Mouse (Mus musculus): ENCODE measurements around the gene Sec23b. TPM values are rescaled to one million over a fixed set of nuclear protein-coding genes. Genes with fewer than 3 reads are reported as not detected.
A peak's percentile ranks its signal among the peaks of the same experiment; 100 is the strongest.

The Sec23b gene
- total RNA-seq, 4 experiments from 2014 or later: 95.4 to 103 (median 102) TPM

DNA sequence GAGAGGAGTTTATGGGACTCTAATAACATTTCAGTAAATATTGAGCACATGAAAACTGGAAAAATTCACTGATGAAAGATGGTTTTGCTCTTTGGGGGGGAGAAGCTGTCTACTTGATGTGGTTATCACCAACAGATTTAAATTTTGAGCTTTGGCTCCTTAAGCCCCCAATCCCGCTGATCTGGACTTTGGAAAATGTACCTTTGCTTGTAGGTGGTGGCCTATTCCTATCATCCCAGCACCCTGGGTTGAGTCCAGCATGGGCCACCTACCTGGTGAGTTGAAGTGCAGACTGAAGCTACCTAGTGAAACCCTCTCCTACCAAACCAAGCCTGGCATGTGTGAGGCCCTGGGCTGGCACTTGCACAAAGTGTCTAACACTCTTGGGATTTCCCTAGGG lies 45.5 kb downstream of the Sec23b start:
- no peak for DNase-seq

DNA sequence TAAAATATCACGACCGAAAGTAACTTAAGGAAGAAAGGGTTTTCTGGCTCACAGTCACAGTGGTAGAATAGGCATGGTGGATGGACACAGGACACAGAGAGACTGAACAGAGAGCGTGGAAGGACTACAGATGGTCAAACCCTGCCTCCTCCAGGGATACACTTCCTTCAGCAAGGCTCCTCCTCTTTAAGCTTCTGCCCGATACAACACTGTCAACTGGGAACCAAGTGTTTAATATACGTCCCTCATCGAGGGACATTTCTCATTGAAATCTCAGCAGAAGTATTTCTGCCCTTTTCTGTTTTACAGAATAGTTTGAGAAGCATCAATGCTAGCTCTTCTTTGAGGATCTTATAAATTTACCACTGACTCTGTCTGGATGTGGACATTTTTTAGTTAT lies 57.9 kb downstream of the Sec23b start:
- DNase-seq: no peak

- no peak for DNase-seq
Measured at GRCm38 (mm10) chr2:144617074-144617874, 61.2 kb downstream of the Sec23b start.

- no peak for DNase-seq
Measured at GRCm38 (mm10) chr2:144621491-144621890, 65.5 kb downstream of the Sec23b start.

DNA sequence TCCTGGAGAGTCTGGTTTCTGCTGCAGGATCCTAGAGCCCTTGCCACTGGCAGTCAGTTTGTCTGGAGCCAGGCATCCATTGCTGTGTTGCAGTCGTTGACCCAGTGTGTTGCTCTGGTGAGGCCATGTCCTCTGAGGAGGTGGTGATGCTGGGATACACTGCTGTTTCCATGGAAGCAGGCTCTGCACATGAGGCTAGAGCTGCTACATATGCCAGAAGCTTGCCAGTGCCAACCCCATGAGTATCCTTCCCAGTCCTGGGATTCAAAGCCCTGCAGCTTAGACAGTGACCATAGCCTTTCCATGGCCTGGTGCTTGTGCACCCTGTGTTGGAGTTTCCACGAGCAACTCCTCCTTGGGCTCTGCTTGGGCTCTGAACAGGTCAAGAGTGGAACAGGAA lies 77.5 kb downstream of the Sec23b start:
- DNase-seq: no peak

DNA sequence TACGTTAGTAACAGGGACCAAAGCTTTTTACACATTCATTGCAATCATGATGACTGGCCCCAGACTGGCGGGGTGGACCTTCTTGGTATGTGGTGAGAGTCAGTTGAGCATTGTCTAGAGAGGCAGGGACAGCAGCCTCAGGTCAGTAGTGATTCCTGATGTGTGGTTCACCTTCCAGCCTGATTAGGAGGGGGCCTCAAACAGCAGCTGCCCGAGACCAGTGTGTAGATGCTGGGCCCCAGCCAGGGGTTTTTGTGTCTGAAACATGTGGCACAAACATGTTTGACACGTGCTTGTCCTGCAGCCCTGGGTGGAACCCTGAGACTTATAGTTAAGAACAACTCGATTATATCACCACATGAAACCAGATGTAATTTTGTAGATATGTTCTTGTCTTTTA lies 78.2 kb downstream of the Sec23b start:
- DNase-seq: no peak

DNA sequence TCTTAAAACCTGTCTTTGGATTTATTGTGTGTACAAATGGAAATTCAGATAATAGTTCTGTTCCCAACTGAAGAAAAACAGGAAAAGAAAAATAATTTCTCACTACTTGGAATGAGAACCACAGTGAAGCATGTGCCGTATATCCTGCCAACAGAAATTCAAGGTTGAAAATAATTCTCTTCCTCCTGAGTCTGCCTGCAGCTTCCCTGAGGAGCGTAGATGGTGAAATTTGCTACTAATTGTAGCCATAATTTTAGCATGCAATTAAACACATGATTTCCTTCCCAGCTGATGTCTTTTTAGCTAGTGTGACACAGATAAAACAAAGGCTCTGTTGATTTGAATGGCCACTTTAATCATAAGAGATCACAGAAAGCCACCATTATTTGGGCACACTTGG lies 78.7 kb downstream of the Sec23b start:
- DNase-seq: no peak

DNA sequence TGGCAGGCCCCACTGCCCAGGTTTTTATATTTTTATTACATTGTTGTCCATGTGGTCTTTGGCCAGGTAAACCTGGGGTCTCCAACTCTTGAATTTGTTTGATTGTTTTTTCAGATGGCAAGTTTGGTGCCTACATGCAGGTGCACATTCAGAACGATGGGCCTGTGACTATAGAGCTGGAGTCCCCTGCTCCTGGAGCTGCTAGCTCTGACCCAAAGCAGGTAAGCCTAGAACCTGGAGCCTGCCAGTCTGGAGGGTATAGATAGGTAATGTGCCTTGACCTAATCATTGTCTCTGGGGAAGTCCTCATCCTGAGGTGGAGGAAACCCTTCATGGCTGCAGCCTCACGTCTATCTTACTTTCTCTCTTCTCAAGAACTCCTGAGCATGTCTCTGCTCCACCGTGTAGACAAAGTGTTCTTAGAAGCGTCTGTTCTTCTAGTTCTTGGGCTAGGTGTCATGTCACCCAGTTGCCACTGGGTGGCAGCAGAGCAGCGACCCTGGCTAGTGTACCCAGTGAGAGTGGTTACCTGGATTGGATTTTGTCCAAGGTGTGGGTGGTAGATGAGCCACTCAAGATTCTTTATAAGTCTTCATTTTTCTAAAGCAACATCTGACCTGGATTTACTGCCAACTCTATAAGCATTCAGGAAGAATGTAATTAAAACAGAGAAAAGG lies 79.8 kb downstream of the Sec23b start:
- DNase-seq: peak; percentile 41

DNA sequence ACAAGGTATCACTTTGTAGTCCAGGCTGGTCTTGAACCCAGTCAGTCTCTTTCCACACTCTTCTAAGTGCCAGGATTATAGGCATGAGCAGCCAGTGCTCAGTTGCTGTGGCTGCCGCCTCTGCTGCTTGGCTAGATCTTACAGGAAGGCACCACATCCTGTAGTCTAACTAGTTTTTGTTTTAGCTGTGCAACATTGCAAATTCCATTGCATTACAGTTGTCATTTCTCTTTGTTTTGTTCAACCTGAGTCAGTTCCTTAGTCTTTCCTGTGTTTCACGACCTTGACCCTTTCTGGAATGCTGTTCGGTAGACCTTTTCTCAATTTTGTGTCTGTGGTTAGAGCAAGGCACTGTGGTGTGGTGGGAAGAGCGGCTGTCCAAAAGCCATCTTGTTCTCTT lies 81.2 kb downstream of the Sec23b start:
- DNase-seq: no peak

- DNase-seq: no peak
Measured at GRCm38 (mm10) chr2:144637671-144638395, 81.8 kb downstream of the Sec23b start.

DNA sequence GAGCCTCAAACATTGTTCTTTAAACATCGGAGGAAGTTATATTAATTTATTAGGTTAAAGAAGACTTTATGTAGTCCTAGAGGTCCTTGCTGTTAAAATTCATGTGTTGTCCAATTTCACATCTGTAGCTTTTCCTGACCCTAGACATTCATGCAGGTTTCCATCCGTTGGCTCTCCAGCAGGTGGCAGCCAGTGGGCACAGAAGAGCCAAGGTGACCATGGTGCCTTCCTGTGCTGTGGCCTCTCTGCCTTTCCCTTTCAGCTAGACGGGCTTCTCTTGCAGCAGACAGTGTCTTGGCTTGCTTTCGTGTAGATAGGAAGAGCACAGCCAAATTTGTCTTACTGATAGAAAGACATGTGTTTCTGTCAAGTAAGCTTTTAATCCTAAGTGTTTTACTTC lies 82.7 kb downstream of the Sec23b start:
- DNase-seq: peak; percentile 56

DNA sequence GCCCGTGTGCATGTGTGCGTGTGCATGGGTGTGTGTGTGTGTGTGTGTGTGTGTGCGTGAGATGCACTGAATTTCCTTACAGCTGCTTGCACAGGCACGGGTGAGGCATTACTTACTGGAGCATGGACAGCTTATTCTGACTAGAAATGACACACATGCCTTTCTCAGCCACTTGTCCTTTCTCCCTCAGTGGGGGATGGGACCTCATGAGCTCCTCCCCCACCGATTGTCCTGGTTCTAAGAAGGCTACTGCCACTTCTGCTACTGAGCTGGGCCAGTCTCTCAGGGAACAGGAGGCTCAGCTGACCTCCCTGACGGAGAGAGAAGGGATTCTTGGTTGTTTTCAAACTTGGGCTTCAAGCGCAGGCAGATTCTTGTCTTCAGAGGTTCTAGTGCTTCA lies 84.1 kb downstream of the Sec23b start:
- DNase-seq: no peak

Small RNA genes within 50 kb of the gene (microRNA-seq; reads per million reads assigned to microRNA genes)
- gene Gm24823: 0 reads per million in 2 experiments

Other genes starting within 250 kb of the Sec23b start
- not detected for gene Ovol2, start 224.1 kb upstream of the Sec23b start, total RNA-seq (2022)
- gene Kat14, start 187.2 kb upstream of the Sec23b start, total RNA-seq (2022): 10 to 100 TPM; 26.2 to 34.0 (median 31.5) TPM
- 10 to 100 TPM in 2 of 4 experiments, 1 to 10 TPM in 2; 7.0 to 12.5 (median 9.8) TPM for gene Pet117, start 187.2 kb upstream of the Sec23b start, total RNA-seq (2022)
- gene Dzank1, start 28.8 kb upstream of the Sec23b start, total RNA-seq (2022): 10 to 100 TPM in 1 of 4 experiments, 1 to 10 TPM in 3; 3.6 to 18.8 (median 6.8) TPM
- gene Polr3f, start 28.5 kb upstream of the Sec23b start, total RNA-seq (2022): 10 to 100 TPM; 18.7 to 29.2 (median 24.9) TPM
- gene Rbbp9, start 5.4 kb upstream of the Sec23b start, total RNA-seq (2022): 10 to 100 TPM; 27.7 to 40.8 (median 33.8) TPM
- gene Smim26, start 37.8 kb downstream of the Sec23b start, total RNA-seq (2022): 10 to 100 TPM; 54.5 to 73.8 (median 63.8) TPM
- 10 to 100 TPM; 18.9 to 30.6 (median 23.7) TPM for gene Dtd1, start 43.7 kb downstream of the Sec23b start, total RNA-seq (2022)

Data from adrenal gland, adult 8-10 months (tissue).